Mouse (Mus musculus) right cerebral cortex, postnatal 25 days (tissue): Measurements from ENCODE around the gene Myl3.
A peak's percentile ranks its signal among the peaks of the same experiment; 100 is the strongest.

Experiments
- DNase-seq: peaks from one replicate; pipeline ENCODE4 v3.0.0; 2022

Gene Myl3

DNA sequence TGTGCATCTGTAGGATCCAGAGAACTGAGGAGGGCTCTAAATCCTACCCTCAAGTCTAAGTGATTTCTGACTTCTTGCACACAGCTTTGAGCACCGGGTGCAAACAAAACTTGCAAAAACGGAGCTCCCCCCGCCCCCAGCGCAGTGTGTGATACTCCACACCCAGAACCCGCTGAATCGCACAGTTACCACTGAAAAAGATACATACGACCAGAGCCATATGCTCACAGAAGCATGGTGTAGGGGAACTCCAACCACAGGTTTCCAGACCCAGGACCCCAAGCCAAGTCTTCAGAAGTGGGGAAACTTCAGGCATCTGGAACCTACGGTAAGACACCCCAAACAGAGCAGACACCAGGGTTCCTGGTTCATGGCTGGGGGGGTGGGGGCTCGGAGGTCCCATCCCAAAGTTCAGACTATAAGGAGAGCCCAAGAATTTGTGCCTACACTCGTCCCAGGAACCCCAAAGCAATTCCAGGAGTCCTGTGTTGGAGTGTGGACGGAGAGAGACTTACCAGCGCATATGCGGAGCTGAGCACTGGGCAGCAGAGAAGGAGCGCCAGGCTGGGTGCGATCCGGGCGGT, at the start of gene Myl3:
Gene Myl3 (plus strand): TSS at position 151 of the 584 bp plus-strand sequence.
- no peak for DNase-seq

DNA sequence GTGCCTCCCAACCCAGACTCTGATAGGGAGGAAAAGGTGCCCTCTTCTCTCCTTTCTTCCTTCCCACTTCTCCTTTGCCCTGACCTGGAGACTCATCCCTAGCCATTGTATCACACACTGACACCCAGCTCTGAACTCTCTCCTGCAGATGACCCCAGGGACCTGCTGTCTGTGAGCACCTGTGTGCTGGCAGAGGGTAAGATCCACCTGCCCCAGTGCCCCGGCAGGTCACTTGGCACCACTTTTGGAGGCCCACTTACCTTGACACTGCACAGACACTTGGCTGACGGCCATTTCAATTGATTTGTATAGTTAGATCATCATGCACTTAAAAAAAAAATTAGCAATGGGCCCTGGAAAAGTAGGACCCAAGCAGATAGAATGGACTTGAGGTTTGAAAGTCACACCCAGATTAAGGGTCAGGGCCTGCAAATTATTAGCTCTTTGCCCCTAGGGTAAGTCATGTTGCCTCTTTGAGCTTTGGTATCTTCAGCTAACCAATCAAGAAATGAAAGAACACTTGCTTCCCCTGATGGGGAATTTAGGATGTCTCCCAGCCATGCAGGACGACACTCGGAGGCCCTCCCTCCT, 46.4 kb upstream of the Myl3 start:
- DNase-seq = no peak

DNA sequence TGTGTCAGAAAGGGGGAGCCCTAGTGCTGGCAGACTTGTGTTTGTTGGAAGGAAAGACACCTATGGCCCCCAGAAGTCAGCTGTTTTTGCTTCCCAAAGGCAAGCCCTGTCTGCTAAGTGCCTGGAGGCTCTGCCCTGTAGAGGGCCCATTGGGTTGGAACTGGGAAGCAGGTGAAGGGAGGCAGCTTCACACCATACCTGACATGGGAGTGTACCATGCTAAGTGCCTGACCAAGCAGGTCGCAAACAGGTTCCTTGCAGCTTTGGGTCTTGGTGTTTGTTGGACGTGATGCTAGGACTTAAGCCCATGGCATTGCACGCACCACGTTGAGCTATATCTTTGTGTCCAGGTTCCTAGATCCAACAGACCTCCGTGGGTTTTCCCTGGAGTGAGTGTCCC, 45.2 kb upstream of the Myl3 start:
- no peak for DNase-seq

DNA sequence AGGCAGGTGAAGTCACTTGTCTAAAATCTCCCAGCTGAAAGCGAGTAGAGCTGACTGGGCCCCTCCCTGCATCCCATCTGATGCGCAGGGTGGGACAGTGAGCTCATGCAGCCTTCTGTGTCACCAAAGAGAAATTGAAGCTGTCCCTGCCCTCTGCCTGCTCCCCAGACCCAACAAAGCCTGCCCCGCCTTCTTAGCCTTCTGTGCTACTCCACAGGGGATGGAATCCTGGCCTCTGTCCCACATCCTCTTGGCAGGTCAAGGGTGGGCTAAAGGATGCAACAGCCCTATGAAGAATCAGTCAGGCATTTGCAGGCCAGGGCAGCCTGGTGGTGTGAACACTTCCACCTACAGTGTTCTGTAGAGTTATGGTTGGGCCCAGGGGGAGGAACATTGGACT, 44.2 kb upstream of the Myl3 start:
- DNase-seq = no peak

DNA sequence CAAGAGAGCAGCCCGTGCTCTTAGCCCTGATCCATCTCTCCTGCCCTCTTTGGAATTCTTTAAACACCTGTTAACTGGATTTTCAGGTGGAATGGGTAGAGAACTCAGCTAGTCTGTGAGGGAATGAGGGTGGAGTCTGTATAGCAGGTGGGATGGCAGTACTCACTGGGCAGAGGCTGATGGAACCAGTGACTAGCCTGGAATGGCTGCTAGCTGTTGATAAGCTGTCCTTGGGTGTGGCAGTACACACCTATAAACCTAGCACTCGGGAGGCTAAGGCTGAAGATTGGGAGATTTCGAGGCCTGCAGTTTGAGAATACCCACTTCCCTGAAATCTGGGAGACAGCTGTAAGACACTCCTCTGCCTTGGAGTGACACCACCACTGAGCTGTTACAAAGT, 42.1 kb upstream of the Myl3 start:
- DNase-seq = no peak

DNA sequence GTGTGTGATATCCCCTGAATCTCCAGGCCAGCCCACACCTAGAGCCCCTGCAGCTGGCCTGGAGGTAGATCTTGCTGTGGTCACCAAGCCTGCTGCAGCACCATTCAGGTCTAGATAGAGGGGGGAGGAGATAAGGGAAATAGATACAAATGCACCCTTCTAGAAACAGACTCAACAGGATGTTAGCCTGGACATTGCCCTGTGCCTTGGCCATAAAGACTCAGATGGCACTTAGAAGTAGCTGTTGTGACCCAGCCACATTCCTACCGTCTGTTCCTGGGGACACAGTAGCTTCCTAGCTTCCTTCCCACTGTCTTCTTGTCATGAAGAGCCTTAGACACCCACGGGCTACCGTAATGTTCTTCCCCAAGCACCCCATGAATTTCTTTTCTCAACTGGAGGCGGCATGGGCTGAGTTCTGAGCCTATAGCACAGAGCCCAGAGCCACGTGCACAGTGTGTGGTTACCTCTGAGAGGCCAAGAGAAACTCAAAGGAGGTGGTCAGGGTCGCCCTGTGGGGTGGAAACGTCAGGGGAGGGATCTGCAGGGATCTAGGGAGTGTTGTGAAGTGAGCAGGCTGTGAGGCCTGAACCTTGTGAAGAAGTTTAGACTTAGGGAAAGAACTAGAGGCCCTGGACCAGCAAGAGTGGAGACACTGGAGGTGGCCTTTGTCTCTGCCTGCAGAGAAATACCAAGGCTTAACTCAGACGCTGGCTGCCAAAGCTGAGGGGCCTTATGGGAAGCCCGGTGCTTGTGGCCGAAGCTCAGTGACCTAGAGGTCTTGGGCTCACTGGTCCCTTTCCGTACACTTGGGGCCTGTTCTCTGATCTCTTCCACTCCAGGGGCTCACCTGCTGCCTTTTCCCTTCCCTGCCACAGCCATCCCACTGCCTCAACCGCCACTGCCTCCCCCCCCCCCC, 40.3 kb upstream of the Myl3 start:
- DNase-seq = no peak

DNA sequence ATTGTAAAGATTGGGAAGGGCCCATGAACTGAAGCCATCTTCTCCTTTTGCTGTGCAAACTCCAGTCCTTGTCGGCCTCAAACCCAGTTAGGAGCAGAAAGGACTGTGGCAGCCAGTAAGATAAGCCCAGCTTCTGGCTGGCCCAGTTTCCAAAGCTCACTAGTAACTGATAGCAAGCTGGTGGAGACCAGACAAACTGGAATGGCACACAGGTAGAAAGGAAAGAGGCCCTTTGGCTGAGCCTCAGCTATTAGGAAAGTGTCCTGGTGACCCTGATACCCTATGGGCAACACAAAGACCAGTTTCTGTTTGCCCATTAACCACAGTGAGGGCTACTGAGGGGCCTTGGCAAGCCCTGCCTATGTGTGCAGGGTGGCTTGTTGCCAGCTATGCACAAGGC, 38.8 kb upstream of the Myl3 start:
- DNase-seq = no peak

DNA sequence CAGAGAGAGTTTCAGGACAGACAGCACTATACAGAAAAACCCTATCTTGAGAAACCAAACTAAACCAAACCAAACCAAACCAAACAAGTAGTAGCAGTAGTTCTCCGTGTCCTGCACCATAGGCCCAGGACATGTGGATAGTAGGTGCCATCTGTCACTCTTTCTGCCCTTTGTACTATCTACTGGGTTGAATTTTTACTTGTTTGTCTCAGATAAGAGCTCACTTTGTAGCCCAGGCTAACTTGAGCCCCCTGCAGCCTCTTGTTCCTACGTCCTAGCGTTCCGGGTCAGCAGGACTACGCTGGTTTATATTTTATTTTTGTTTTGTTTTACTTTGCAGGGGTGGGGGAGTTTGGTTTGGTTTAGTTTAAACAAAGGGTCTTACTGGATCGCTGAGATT, 37.7 kb upstream of the Myl3 start:
- DNase-seq = no peak

DNA sequence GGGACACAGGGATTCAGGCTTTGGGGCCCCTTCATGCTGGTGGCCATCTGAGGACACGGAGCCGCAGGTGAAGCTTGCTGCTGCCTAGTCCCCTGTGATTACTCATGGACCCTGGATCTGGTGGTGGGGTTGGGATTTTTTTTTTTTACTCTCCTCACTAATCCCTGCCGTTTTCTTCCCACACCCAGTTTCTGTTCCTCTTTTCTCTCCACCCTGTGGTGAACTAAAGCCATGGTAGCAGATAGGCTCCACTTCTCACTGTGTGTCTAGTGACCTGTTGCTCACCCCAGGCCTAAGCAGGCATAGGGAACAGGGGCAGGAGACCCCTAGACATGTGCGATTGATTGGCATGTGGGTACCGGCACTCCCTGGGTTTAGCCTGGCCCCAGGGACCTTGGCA, 34.9 kb upstream of the Myl3 start:
- no peak for DNase-seq

DNA sequence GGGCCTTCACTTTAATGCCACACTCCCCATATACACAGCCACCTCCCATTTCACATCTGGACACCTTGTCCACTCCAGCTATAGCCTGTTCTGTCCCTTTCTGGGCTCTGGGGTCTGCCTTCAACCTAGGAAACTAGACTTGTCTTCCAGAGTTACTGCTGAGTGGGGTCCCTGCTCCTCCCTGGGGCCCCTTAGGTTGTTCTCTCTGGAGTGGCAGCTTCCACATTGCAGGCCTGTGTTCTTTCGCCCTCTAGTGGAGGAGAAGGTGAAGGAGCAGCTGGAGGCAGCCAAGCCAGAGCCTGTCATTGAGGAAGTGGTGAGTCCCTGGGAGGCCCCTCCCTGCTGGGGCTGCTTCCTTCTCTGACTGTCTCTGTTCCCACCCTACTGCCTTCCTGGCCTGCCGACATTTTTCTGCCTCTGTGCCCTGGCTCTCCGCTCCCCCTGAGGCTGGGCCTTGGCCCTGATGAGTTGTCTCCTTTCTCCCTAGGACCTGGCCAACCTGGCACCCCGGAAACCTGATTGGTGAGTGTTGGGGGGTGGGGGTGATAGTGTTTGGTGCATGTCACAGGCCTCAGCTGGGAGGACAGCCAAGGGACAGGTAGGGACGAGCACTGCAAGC, 31.9 kb upstream of the Myl3 start:
- peak; percentile 81 for DNase-seq

DNA sequence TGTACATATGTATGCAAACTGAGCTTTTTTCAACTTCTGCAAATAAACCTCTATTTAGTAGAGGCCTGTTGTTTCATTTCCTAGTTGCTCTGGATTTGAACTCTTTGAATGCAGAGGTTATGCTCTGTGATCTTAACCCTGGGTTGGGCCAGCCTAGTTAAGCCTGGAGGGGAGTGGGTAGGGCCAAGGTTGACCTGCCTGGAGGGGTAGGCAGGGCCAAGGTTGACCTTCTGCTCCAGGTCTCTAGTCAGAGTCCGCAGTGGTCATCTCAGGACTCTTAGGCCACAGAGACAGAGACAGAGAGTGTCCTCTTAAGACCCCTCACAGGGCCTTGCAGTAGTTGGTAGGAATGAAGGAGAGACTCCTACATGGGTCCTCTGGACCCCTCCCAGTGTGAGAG, 30.1 kb upstream of the Myl3 start:
- DNase-seq = no peak

DNA sequence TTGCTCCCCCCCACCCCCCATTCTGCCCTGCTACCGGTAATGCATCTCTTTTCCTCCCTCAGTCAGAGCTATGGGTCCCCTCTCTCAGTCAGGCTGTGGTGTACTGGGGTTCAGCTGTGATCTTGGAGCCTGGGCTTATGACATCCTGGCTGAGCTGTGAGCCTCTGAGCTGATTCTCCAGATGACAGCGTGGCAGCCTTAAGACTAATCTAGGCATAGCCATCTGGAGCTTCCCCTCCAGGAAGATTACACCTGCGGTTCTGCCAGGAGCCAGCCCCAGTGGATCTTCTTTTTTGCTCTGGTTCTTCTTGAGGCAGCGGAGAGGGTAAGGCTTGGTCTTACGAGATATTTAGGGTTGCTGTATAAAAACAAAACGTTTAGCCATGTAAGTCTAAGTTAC, 29.7 kb upstream of the Myl3 start:
- DNase-seq = no peak

DNA sequence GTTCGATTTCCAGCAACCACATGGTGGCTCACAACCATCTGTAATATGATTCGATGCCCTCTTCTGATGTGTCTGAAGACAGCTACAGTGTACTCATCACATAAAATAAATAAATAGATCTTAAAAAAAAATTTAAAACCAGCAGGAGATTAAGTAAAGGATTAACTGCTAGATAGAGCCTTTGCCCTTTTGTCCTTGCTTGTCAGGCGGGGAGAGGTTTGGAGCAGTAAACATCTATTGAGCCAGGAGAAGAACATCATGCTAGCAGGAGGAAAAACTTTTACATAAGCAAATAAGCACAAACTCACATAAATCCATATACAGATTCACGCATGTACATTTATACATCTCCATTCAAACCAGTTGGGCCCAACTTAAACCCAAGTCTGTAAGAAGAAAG, 29.1 kb upstream of the Myl3 start:
- DNase-seq = no peak

DNA sequence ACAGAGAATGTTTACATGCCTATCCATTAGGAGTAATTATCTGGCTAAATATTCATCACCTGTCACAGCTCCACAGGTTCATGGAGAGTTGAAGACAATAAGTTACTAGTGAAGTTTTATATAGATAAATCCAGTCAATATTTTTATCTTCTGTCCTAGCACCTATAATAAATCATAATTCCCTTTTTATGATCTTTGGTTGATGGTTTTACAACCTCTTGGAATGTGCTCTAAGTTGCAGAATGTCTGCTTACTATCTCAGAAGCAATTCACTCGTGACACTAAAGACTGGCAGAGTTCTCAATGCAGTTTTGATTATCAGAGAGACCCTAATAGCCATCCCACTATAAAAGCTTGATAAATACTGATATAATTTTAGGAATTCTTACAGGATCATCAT, 28.3 kb upstream of the Myl3 start:
- DNase-seq = no peak

DNA sequence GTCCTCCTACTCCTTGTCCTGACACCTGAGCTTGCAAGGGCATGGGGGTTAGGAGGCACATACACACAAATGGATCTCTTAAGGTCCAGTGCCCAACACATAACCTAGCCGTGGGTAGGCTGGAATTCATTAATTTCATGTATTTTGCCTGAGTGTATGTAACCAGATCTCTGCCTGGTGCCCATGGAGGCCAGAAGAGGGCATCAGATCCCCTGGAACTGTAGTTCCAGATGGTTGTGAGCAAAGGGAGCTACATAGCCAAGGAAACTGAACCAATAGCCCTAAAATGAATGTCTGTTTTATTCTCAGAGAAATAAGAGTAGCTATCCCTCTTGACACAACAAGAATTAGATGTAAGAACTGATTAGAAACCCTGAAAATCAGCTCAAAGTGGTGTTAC, 26.2 kb upstream of the Myl3 start:
- no peak for DNase-seq

DNA sequence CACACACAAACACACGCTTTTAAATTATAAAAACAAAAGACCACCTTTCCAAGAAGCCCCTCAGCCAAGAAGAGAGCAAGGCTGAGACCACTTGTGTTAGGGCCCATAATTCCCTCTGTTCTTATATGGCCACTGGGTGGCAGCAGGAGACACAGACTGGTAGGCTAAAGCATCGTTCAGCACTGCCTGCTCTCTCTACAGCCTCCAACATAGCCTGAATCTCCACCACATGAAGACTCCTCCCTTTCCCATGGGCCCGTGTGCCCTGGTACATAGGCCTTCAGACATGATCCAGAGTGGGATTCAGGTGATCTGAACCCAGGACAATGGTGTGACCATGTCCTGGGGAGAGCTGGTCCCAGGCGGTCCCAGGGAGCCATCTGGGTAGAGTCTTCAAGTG, 24.9 kb upstream of the Myl3 start:
- DNase-seq = peak; percentile 54

DNA sequence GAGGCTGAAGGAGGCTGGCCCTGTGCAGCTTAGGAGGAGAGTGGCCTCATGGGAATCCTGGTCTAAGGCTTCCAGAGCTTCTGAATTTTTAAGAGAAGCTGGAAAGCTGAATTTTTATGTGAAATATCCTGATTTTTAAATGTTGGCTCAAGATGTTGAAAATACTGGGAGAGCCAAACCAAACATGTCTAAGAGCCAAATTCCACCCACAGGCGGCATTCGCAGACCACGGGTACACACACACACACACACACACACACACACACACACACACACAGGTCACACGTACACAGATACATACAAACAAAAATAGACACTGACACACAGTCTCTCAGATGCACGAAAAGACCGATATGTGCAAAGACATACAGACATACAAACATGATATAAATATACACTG, 23.6 kb upstream of the Myl3 start:
- no peak for DNase-seq

DNA sequence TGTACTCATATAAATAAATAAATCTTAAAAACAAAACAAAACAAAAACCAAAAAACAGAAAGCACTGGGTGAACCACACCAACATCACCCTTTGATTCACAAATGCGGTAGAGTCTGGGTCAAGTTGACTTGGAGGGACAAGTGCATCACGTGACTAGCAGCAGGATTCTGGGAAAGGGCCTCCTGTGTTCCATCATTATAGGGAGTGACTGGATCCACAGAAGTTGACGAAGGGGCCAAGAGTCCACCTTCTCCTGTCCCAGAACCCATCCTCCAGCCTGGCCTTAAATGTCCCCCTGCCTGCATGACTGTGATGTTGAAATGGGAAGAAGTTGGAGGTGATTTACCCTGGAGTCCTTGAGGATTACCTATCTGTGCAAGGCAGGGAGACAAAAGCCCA, 22.9 kb upstream of the Myl3 start:
- no peak for DNase-seq

DNA sequence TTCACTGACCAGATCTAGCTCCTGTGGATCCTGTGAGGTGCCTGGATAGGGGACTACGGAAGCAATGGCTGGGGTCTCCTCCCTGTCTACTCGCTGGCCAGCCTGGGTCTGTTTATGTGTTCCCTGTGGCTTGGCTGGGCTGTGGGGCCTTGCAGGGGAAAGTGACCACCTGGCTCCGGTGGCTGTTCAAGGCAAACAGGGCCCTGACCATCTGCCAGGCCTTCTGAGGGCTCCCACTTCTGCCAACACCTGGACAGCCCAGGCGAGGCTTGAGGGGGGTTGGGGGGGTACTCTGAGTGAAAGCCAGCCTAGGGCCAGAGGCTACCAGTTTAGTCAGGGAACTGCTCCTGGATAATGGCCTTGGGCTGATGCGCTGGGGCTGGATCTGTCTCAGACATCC, 21.7 kb upstream of the Myl3 start:
- DNase-seq = no peak

DNA sequence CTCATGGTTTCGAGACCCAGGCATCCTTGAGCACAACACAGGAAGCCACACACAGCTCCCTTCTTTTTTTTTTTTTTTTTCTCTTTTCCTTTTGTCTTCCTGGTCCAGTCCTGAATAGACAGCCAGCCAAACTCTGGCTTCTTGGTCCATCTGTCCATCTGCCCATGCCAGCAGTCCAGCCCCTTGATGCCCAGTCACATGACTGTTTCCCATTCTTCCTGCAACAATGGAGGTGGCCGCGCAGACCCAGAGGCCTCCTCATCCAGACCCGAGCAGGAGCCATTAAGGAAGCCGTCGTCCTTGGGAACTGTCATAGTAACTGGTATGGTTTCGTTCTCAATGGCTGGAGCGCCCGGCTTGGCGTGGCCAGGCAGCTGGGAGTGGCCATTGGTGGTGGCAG, 19.6 kb upstream of the Myl3 start:
- DNase-seq = no peak

DNA sequence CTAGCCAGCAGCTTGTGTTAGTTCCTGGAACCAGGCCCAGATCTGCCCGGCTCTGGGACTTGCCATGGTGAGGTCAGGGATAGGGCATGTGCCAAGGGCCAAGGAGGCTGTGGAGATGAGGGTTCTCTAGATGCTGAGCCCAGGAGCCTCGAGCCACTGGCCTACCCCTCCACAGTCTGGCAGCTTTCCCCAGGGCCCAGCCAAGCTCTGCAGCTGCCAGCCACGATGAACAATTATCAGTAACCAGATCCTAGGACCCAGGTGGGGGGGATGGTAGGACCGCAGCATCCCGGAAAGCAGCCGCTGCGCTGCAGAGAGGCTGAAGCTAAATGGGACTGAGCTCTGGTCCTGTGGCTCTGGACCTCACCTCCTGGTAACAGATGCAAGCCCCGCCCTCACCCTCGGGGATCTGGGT, 15.9 kb upstream of the Myl3 start:
- DNase-seq = no peak

DNA sequence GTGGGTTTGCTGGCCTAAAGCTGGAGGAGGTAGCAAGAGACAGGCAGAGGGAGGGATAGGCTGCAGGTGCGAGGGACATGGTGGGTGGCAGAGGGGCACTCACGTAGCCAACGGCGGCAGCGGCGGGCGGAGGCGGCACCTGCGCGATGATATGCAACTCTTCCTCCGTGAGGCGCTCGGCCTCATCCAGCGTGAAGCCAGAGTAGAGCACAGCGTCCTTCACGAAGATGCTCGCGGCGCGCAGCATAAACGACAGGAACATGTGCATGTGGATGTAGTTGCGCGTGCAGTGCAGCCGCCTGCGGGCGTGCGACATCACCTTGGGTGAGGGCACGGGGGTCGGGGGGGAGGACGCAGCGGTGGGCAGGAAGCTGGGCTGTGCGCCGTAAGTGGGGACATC, 14.8 kb upstream of the Myl3 start:
- no peak for DNase-seq

DNA sequence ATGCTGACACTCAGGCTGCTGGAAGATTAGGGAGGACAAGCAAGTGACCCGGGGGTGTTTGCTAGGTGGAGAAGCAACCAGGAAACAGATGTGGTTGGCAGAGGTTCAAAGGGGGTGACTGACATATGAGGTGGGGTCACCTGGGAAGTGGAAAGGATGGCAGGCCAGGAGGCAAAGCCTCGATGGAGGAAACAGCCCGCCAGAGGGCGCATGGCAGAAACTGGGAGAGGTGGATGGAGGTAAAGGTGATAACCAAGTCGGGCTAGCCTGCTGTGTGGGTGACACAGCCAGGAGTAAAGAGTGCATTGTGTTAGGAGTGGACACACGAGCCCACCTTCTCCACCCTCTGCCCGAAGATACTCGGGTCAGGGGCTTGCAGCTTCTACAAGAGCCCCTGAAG, 11.8 kb upstream of the Myl3 start:
- DNase-seq = no peak

DNA sequence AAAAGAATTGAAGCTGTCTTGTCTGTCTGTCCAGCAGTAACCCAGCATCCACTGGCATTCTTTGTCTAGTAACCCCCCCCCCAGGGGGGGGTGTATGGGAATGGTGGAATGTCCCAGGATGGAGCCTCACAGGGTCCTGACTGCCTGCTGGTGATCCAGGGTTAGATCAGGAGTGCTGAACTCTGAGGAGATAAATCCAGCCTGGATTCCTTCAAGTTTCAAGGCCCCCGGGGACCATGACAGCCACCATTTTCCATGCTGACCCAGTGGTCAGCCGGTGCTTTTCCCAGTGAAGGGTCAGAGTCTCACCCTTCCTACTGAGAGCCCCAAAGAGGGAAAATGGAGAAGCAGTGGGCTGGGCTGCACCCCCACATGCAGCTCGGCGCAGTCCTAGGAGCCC, 9.8 kb upstream of the Myl3 start:
- no peak for DNase-seq
